23 mouse cellular contexts compared by ENCODE assay signal in the genomic region with DNA sequence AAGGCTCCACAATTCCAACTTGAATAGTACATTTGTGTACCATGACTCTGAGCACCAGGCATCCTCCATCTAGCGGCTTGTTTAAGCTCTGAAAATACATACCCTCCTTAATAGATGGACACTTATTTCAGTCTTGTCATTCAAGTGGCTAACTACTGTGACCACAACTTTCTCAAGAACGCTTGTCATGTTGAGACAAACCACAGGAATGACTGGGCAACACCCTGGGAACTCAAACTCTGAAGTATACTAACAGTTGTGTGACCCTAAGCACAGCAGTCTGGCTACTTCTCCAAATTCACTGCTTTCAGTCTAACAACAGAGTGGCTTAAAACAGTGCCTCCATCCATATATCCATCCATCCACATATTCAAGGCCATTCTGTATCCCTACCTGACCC.
DNase-seq lines count a peak whose midpoint lies in the region; ATAC-seq and TF ChIP-seq lines count a peak whose summit lies in the region.
"Had no signal": no experiment of that assay in that cellular context is flagged by ENCODE, and none has a peak within 500 bp of the region (broad histone marks: within the 10 kb centered on the region; RNA-seq: fewer than 3 reads in every experiment).

No protein-coding gene starts in this region.

- no peak overlapping the region for H3K4me3 ChIP-seq in lung, adult 2 months (replicated peaks; ENCODE audit: extremely low read depth, low read depth, low read length)
- H3K4me3 ChIP-seq in megakaryocyte, embryonic 14.5 days (replicated peaks): peak overlapping the region; percentile 81
- no peak overlapping the region for H3K4me3 ChIP-seq in midbrain, embryonic 11.5 days (ENCODE audit: low read depth, low read length)
- H3K4me3 ChIP-seq in forebrain, embryonic 14.5 days (ENCODE audit: low read depth, low read length): no peak overlapping the region
- H3K4me3 ChIP-seq in kidney, embryonic 14.5 days (ENCODE audit: low read length): no peak overlapping the region
- H3K4me3 ChIP-seq: erythroblast, embryonic 14.5 days; forebrain, embryonic 15.5 days; hindbrain, embryonic 10.5 days; limb, embryonic 12.5 days; liver, embryonic 13.5 days had no signal

- TF ChIP-seq POLR2A in lung, adult 2 months (IDR thresholded peaks at IDR 0.05; ENCODE audit: borderline replicate concordance, extremely low read depth, low read depth, low read length): no peak

- WGBS in lung, adult 2 months: 66% methylated on average over 2 of the region's 2 CpGs
- 78% methylated on average over 2 of the region's 2 CpGs for WGBS in midbrain, embryonic 11.5 days
- 77% methylated on average over 2 of the region's 2 CpGs for WGBS in forebrain, embryonic 14.5 days
- WGBS in kidney, embryonic 14.5 days: 75% methylated on average over 2 of the region's 2 CpGs

- no peak for TF ChIP-seq CTCF in lung, adult 2 months (IDR thresholded peaks at IDR 0.05; ENCODE audit: insufficient read depth, low read length)

- no peaks in the 10 kb centered on the region for H3K27me3 ChIP-seq in megakaryocyte, embryonic 14.5 days (replicated peaks)
- no peaks in the 10 kb centered on the region for H3K27me3 ChIP-seq in midbrain, embryonic 11.5 days (ENCODE audit: control insufficient read depth, insufficient read depth, low read length)
- H3K27me3 ChIP-seq in forebrain, embryonic 14.5 days (replicated peaks; ENCODE audit: control insufficient read depth, insufficient read depth, low read length): no peaks in the 10 kb centered on the region
- H3K27me3 ChIP-seq in kidney, embryonic 14.5 days (ENCODE audit: control insufficient read depth, insufficient read depth, low read length): no peaks in the 10 kb centered on the region
- H3K27me3 ChIP-seq: forebrain, embryonic 15.5 days; limb, embryonic 12.5 days; liver, embryonic 13.5 days had no signal

- no peak overlapping the region for H3K4me2 ChIP-seq in midbrain, embryonic 11.5 days
- H3K4me2 ChIP-seq in forebrain, embryonic 14.5 days (ENCODE audit: low read length): no peak overlapping the region
- H3K4me2 ChIP-seq in kidney, embryonic 14.5 days (replicated peaks; ENCODE audit: low read depth, low read length): no peak overlapping the region
- H3K4me2 ChIP-seq: forebrain, embryonic 15.5 days; limb, embryonic 12.5 days; liver, embryonic 13.5 days had no signal

- ATAC-seq in midbrain, embryonic 11.5 days (ENCODE audit: low FRiP score): no peak
- ATAC-seq in forebrain, embryonic 14.5 days: no peak
- ATAC-seq in kidney, embryonic 14.5 days (ENCODE audit: low FRiP score, low TSS enrichment): no peak
- ATAC-seq: forebrain, embryonic 15.5 days had no signal

- H3K4me1 ChIP-seq in lung, adult 2 months (ENCODE audit: control insufficient read depth, insufficient read depth, low read length): no peaks in the 10 kb centered on the region
- H3K4me1 ChIP-seq in megakaryocyte, embryonic 14.5 days: peaks cover 48% of the 10 kb centered on the region
- no peaks in the 10 kb centered on the region for H3K4me1 ChIP-seq in midbrain, embryonic 11.5 days (ENCODE audit: control insufficient read depth, insufficient read depth, low read length)
- H3K4me1 ChIP-seq in forebrain, embryonic 14.5 days (ENCODE audit: control insufficient read depth, insufficient read depth, low read length): no peaks in the 10 kb centered on the region
- H3K4me1 ChIP-seq in kidney, embryonic 14.5 days (ENCODE audit: control insufficient read depth, insufficient read depth, low read length): no peaks in the 10 kb centered on the region
- H3K4me1 ChIP-seq: forebrain, embryonic 15.5 days; hindbrain, embryonic 10.5 days; limb, embryonic 12.5 days; liver, embryonic 13.5 days had no signal

- no peak overlapping the region for H3K9ac ChIP-seq in midbrain, embryonic 11.5 days (ENCODE audit: low read length)
- H3K9ac ChIP-seq in forebrain, embryonic 14.5 days (ENCODE audit: low read length): no peak overlapping the region
- H3K9ac ChIP-seq in kidney, embryonic 14.5 days (ENCODE audit: low read depth, low read length): no peak overlapping the region
- H3K9ac ChIP-seq: forebrain, embryonic 15.5 days; limb, embryonic 12.5 days; liver, embryonic 13.5 days had no signal

- H3K36me3 ChIP-seq in megakaryocyte, embryonic 14.5 days (replicated peaks; ENCODE audit: low read length): no peaks in the 10 kb centered on the region
- no peaks in the 10 kb centered on the region for H3K36me3 ChIP-seq in midbrain, embryonic 11.5 days (ENCODE audit: control insufficient read depth, insufficient read depth, low read length)
- H3K36me3 ChIP-seq in forebrain, embryonic 14.5 days (ENCODE audit: control insufficient read depth, insufficient read depth, low read length): no peaks in the 10 kb centered on the region
- no peaks in the 10 kb centered on the region for H3K36me3 ChIP-seq in kidney, embryonic 14.5 days (ENCODE audit: control insufficient read depth, insufficient read depth, low read length)
- H3K36me3 ChIP-seq: forebrain, embryonic 15.5 days; G1E; hindbrain, embryonic 10.5 days; limb, embryonic 12.5 days; liver, embryonic 13.5 days had no signal

- H3K27ac ChIP-seq in midbrain, embryonic 11.5 days (ENCODE audit: low read depth, low read length): no peak overlapping the region
- no peak overlapping the region for H3K27ac ChIP-seq in forebrain, embryonic 14.5 days (ENCODE audit: low read depth, low read length)
- H3K27ac ChIP-seq in kidney, embryonic 14.5 days (ENCODE audit: low read depth, low read length): no peak overlapping the region
- H3K27ac ChIP-seq: forebrain, embryonic 15.5 days; hindbrain, embryonic 10.5 days; limb, embryonic 12.5 days; liver, embryonic 13.5 days; macrophage had no signal

- DNase-seq in 3T3-L1 (ENCODE audit: low read depth, low spot score): peak; percentile 94
- DNase-seq in Muller cell, postnatal 12 days (ENCODE audit: inconsistent ontology term): peak; percentile 72
- DNase-seq in lung, adult 2 months: peak; percentile 17
- no peak for DNase-seq in midbrain, embryonic 11.5 days (ENCODE audit: low spot score, missing footprints)
- DNase-seq in forebrain, embryonic 14.5 days (ENCODE audit: low spot score): no peak
- DNase-seq: adrenal gland, postnatal 36 days; cerebellum, adult 18-20 months; cerebellum, postnatal 36 days; gastrocnemius, postnatal 36 days; kidney, adult 8-10 months; kidney, postnatal 4 days; layer of hippocampus, adult 9-11 months; liver, embryonic 13.5 days; midbrain, embryonic 14.5 days; thymus, adult 2 months had no signal

- no peaks in the 10 kb centered on the region for H3K9me3 ChIP-seq in megakaryocyte, embryonic 14.5 days
- H3K9me3 ChIP-seq in midbrain, embryonic 11.5 days (ENCODE audit: control insufficient read depth, low read length): no peaks in the 10 kb centered on the region
- H3K9me3 ChIP-seq in forebrain, embryonic 14.5 days (replicated peaks; ENCODE audit: control insufficient read depth, low read length): no peaks in the 10 kb centered on the region
- H3K9me3 ChIP-seq in kidney, embryonic 14.5 days (ENCODE audit: control insufficient read depth, low read length): no peaks in the 10 kb centered on the region
- H3K9me3 ChIP-seq: forebrain, embryonic 15.5 days; hindbrain, embryonic 10.5 days; limb, embryonic 12.5 days; liver, embryonic 13.5 days had no signal

Comparison
In these comparisons a context has a peak if more than half of its experiments do, and no peak if none do; other contexts are left out.
1. DNase-seq: peak in 3T3-L1 (single experiment), Muller cell, postnatal 12 days (single experiment) and lung, adult 2 months (single experiment); none in midbrain, embryonic 11.5 days (single experiment) and forebrain, embryonic 14.5 days (single experiment).